Mouse (Mus musculus): ENCODE measurements at regions not wholly inside any gene's neighbourhood (a gene's known extent, or its start where the extent isn't known, plus 50 kb on each side); places are given as distances from the start of the nearest gene placed in this dataset.
A peak's percentile ranks its signal among the peaks of the same experiment; 100 is the strongest.

DNA sequence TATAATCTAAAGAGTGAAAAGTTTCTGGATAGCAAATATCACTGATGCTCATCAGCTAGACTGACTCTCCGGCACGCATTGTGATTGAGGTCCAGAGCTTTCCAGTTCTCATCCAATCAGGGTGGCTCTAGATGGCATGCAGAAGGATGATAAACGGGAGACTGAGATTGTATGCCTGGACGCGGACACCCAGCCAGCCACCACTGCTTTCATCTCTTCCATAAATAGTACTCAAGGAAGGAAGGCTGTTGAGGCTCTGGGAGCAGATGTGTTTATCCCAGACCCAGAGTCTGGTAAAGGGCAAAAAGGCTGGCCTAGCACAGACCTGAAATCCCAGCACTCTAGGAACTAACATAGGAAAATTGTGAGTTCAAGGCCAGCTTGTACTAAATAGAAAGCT lies 330.6 kb downstream of the Gm11361 start:
- DNase-seq (ENCODE audit: inconsistent age in 2 of 2, low spot score in 1 of 2): no peak

DNA sequence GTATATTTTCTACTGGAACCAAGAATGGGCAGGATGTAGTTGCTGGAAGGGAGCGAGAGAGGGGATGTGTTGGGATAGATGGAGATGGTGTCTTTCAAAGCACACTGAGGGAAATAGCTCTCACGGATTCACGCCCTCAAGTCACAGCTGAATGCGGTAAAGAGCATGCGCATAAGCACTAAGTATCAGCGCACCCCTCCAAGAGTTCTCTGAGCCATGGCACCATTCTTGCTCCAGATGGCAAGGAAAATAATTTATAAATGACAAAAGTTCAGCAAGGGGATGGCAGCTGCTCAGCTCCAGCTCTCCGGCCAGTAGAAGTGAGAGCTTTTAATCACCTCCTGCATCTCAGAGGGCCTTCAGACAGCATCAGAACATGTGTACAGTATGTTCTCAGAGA lies 329.4 kb downstream of the Gm11361 start:
- DNase-seq (ENCODE audit: inconsistent age in 2 of 2, low spot score in 1 of 2): no peak

DNA sequence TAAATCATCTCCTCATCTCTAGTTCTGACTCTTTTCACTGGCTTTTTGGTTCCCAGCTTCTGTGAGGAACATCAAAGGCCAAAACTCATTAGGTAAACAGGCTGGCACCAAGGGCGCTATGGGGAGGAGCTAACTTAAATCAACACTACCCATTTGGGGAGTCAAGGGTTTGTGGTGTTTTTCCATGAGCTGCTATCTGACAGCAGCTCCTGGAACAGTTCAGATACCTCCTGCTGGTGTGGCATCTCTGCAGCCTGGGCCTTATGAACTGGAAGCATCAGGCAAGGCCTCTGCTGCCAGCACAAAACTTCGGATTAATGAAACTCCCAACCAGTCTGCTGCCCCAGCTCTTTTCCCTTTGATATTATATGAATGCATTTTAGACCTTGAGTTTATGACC lies 328.8 kb downstream of the Gm11361 start:
- DNase-seq (ENCODE audit: inconsistent age in 2 of 2, low spot score in 1 of 2): no peak

DNA sequence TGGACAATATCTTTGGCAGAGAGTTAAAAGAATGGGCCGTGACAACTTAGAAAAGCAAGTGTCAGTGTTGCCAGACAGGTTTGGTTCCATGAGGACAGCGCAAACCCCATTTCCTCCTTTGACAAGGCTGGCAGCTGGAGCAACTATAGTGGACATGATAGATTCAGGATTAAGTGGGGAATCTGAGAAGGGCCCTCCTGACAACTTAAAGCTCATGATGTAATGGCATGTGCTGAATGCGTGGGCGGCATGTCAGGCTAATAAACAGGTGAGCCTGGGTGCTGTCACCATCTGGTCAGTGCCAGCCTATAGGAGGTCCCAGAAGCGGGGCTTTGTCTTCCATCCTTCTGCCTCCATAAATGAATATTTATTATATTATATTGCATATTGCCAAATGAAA lies 326.3 kb downstream of the Gm11361 start:
- no peak for DNase-seq (ENCODE audit: inconsistent age in 2 of 2, low spot score in 1 of 2)

DNA sequence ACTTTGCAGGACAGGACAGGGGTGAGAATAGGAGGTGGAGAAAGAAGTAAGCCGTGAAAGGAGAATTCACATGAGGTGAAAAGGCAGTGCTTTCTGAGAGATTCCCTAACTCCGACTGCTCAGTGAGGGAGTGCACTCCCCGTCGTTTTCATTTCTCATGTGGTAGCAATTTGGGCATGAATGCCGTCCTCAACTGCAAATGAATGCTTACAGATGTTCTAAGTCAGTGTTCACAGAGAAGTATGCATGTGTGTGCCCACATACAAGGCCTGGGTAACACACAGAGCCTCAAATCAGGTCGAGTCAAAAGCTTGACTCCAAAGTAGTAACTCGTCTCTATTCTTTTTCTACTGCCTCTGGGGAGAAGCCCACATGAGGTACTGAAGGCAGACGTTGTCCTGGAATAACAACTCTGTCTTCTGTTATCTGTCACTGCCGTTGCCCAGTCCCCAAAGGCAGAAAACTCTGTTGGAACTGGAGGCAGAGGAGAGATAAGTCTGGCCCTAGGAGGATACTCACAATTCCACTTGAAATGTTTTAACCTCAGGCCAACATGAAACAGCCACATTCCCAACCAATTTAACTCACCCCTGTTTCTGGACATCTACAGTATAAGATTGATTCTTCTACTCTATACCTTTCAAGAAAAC lies 318.0 kb downstream of the Gm11361 start:
- no peak for DNase-seq (ENCODE audit: inconsistent age in 2 of 2, low spot score in 1 of 2)

DNA sequence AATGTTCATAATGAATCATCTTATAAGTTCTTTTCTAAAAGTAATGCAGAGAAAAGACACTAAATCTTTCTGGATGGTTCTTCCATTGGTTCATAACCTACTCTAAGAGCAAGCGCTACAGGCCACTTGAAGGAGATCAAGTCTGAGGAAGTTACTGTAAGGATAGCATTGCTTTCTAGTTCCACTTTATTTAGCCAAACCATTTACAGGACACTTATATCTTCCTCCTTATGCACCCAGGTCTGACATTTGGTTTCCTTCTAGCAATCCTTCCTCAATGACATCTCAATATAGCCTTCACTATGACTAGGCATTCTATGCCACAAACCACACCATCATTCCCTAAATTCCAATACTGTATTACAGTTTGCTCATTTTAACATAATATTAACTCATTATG lies 316.0 kb downstream of the Gm11361 start:
- no peak for DNase-seq (ENCODE audit: inconsistent age in 2 of 2, low spot score in 1 of 2)

DNA sequence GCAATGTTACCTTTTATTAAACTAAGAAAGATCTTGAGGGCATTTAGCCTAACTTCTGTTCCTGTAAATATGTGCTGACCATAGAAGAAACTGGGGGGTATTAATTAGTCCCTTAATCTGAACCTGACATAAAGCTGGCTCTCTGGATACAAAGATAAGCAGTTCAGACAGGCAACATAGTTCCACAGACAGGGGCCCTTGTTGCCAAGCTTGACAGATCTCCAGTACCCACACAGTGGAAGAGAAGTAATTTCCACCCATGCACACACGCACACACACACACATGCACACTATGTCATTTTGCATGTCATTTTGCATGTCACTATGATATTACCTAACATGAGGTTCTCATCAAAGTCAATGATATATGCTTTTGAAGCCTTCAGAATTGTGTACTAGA lies 315.1 kb downstream of the Gm11361 start:
- no peak for DNase-seq (ENCODE audit: inconsistent age in 2 of 2, low spot score in 1 of 2)

DNA sequence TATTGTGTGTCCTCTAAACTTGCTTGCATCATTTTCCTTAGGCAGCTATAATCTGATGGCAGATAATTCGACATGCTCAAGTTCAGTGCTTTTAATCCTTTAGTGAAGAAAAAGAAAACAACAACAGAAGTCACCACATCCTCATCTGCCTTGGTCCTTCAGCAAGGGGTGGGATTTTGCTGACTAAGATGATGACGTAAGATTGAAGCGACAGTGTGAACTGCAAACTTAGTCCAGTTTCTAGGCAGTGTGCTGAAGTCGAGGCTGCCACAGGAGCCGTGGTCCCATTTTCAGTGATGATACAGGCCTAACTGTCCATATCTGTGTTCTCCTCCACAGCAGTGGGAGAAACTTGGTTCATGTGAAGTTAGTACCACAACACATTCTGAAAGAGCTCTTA lies 314.4 kb downstream of the Gm11361 start:
- no peak for DNase-seq (ENCODE audit: inconsistent age in 2 of 2, low spot score in 1 of 2)

DNA sequence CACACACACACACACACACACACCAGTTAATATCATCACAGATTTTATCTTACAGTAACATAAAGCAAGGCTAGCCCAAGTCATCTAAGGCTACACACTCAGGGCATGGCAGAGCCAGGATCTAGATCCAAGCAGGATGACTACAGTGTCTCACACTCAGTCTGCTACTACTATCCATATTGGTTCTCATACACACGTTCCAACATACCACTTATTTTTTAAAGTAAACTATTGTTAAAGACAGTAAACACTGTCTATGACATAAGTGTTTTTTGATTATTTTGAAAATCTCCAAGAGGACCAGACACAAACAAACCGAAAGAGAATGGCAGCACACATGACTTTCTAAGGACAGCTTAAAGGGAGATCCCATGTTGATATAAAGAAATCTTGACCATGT lies 306.3 kb downstream of the Gm11361 start:
- DNase-seq (ENCODE audit: inconsistent age in 2 of 2, low spot score in 1 of 2): no peak

DNA sequence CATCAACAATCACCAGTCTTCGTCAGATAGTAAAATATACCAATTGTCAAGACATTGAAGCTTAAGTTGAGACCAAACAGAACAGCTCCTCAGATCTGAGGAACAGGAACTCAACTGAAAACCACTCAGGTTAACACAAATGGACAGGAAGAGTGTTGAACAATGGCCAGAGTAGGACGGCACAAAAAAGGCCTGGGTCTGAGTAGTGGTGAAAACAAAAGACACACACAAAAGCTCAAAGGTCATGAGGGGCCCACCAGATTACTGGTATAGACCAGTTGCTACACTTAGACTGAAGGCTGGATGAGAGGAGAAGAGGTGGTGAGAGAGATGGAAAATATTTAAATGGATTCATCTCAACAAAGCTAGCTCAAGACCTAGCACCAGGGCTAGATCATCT lies 302.8 kb downstream of the Gm11361 start:
- no peak for DNase-seq (ENCODE audit: inconsistent age in 2 of 2, low spot score in 1 of 2)

DNA sequence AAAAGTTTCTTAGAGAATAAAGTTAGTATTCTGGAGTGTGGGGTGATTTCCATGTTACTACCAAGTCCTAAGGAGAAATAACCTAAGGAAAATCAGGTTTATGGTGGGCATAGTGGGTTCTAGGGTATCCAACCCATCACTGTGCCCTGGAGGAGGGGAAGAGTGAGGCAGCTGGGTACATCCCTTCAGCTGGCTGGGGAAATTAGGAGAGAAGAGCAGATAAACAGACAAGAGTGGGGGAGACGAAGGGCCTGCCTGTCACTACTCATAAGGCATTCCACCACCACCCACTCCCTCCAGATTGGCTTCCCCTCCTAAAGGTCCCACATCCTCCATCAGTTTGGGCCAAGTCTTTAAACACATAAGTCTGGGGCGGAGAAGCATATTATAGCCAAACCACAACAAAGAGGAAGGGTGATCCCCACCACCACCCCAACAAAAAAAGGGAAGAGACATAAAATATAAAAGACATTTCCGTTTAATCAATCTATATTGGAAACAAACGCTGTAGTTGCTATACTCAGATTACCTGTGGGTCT lies 299.8 kb downstream of the Gm11361 start:
- no peak for DNase-seq (ENCODE audit: inconsistent age in 2 of 2, low spot score in 1 of 2)

DNA sequence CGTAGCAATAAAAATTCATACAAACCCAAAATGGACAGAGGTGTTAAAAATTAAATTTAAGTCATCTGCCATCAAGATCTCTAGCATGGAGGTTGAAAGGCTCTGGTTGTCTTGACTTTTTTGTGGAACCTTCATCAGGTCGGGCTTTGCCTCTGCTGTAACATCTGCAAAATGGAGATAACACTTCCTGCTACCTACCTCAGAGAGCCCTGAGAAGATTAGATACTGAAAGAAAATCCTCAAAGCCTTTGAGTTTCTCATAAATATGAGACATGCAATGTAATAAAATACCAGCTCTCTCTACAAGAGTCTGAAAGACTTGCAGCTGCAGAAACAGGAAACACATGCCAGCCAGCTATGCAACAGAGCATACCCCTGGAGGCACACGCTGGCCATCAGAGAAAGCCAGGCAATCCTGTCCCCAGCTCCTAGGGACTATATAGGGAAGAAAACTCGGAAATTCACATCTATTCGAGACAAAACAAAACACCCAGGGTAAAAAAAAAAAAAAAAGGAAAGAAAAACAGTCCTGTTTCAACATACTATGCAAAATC lies 299.1 kb downstream of the Gm11361 start:
- DNase-seq (ENCODE audit: inconsistent age in 2 of 2, low spot score in 1 of 2): no peak

DNA sequence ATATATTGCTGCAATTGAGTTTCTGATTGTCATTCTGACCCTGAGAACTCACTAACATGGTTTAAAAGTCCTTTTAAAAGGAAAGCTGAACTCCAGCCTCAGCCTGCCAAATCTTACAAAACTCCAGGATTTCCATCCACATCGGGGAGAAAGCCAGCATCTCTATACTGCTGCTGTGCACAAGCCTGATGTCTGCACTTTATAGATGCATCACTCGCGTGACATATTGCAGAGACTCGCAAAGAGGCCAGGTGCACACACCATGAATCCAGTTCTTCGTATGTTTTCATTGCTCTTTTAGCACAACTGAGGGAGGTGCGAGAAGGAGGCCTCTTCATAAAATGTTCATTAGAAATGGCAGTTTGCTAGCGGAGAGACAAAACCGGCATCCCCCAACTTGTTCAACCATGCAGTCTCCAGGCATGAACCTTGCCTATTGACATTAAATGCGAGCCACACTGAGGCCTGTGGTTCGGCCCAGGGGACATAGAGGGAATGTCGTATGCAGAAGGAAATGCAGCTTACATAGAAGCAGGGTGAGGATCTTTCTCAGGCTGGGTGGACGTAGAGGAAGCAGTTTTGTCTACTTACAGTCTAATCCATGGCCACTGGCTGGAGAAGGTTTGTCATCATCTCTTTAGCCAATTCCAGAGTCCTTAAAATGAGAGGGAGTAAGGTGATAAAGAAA lies 297.0 kb downstream of the Gm11361 start:
- no peak for DNase-seq (ENCODE audit: inconsistent age in 2 of 2, low spot score in 1 of 2)

DNA sequence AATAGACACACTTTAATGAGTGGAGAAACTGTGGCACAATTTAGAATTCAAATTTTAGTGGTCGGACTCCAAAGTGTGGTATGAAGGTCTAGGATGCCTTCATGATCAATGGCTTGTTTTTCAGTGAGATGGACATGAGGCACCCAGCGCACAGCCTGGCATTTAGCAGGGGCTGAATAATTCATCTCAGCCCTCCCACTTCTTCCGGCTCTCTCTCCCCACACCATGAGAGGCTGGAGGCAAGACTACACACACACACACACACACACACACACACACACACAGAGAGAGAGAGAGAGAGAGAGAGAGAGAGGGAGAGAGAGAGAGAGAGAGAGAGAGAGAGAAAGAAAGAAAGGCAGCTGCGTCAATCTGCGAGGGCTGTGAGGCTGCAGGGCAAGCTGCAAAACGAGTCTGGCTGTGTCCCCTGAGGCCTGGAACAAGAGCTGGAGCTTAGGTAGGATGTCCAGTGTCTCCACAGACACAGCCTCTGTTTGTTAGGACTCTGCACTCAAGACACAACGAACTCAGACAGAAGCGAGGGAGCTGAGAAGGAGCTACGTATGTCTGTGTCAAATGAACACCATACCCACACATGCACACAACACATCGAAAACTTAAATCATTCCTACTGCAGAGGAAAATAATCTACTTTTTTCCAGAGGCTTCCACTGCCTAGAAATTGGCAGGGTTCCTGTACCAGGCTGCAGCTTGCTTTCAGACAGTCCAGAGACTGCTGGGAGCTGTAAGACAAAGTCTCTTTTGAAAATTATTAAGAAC lies 295.8 kb downstream of the Gm11361 start:
- no peak for DNase-seq (ENCODE audit: inconsistent age in 2 of 2, low spot score in 1 of 2)

DNA sequence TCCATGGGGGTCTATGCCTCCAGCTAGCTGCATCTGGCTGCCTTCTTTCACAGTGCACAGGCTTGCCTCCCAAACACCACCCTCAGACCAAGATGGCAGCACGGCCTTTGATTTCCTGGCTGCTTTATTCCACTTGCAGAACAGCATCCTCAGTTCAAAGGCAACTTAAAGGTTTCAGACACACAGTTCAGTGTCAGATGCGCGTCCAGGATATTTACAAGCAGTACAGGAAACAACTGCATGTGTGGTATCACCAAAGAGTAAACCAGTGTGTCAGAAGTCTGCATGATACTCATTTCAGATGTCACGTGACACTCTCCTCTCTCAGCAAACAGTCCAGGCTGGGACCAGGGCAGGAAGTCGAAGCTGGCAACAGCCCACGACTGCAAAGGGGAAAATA lies 294.2 kb downstream of the Gm11361 start:
- no peak for DNase-seq (ENCODE audit: inconsistent age in 2 of 2, low spot score in 1 of 2)

DNA sequence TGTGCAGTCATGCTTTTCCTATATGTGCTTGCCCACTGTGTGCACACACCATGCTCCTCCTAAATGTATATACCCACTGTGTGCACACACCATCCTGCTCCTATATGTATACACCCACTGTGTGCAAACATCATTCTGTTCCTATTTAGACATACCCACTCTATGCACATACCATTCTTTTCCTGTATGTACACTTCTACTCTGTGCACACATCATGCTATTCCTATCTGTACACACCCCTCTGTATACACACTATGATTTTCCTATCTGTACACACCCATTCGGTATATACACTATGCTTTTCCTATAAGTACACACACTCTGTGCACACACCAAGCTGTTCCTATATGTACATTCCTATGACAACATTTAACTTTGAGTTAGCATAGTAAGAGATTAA lies 288.5 kb downstream of the Gm11361 start:
- DNase-seq (ENCODE audit: inconsistent age in 2 of 2, low spot score in 1 of 2): no peak

DNA sequence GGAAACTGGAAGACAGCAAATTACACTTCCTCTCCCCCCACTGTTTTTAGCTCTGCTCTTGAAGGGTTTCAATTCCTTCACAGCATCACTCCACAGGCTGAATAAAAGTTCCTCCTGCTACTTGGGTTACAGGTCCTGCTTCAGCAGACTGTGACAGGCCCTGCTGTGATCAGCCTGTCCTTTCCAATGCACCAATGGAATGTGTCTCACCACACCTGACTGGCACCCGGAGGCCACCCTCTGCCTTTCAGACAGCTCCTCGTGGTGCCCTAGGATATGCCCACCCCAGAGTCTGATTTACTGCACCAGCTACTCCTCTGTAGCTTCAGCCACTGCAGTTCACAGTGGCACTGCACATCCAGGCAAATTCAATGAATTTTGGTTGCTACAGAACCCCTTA lies 288.0 kb downstream of the Gm11361 start:
- no peak for DNase-seq (ENCODE audit: inconsistent age in 2 of 2, low spot score in 1 of 2)

DNA sequence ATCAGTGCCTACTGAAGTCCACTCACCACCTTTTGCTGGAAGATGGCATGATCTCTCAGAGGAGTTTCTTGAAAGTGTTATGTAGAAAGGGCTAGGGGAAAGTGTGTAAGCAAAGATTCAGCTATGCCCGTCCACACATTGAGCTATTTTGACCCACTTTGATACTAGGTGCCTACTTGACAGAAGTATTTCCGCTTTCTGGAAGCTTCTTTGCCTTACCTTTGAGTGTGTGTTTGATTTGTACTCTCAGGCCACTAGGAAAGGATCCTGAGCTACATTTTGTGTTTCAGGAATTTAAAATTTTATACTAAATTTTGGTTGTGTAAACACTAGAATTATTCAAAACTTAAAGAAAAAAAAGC lies 287.5 kb downstream of the Gm11361 start:
- DNase-seq (ENCODE audit: inconsistent age in 2 of 2, low spot score in 1 of 2): no peak

DNA sequence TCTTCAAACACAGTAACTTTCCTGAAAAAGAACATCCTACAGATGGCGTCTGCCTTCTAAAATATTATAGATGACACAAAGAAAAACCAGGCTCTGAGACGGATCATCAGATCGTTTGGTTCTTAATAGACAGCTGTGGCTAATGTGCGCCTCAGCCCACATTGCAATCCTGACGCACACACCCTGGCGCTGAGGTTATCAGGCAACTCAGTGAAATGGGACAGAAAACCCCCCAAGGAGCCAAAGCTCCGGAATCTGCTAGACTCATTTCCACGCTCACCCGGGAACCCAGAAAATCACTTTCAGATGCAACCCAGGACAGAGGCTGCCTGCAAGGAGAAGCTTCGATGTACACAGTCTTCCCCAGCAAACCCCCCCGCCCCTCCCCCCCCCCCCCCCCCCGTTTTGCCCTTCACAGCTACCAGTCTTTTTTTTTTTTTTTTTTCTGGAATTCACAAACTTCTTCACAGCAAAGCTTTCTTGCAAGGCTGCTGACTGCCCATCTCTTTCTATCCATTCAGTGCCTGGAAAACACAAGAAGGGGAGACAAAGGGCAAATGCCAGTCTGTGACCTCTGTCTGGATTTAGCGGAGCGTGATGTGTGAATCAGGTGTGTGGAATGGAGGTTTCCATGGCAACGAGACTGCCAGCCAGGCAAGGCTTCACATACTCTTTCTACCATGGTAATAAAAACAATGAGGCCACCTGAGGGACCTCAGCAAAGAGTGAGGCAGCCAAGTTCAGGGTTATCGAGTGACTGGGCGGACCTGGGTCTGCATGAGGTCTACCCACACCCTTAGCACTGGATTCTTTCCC lies 286.9 kb downstream of the Gm11361 start:
- no peak for DNase-seq (ENCODE audit: inconsistent age in 2 of 2, low spot score in 1 of 2)

DNA sequence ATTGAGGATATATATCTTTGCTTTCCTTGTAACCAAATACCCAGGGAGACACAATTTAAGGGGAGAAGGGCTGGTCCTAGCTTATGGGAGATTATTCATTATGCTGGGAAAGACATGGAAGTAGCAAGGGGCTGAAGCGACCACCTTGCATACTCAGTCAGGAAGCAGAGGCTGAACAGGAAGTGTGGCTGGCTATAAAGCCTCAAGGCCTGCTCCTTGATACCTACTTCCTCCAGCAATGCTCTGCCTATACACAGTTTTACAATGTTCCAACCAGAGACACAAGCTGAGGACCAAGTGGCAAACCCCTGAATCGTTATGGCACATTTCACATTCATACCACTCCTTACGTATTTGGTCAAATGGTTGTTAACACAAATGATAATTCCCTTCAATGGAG lies 284.3 kb downstream of the Gm11361 start:
- no peak for DNase-seq (ENCODE audit: inconsistent age in 2 of 2, low spot score in 1 of 2)

DNA sequence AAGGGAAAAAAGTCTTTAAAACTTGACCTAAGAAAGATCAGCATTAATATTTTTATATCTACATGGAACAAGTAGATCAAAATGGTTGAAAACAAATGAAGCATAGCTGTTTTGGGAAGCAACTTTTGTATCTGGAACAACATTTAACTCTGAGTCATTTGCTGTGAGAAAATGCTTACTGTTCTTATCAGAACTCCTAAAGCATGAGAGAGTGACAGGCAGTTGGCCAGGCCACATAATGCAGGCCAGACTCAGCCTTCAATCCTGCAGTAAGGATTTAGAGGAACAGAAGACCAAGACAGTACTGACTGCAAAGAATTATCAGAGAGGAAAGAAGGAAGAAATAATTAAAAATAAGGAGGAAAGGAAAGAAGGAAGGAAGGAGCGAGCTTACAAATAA lies 275.8 kb downstream of the Gm11361 start:
- DNase-seq (ENCODE audit: inconsistent age in 2 of 2, low spot score in 1 of 2): peak; percentile 23 to 51
